Mouse (Mus musculus) stomach, embryonic 14.5 days (tissue): Measurements from ENCODE around the gene D630023F18Rik. TPM values are rescaled to one million over a fixed set of nuclear protein-coding genes. Genes with fewer than 3 reads are reported as not detected.

ENCODE experiments used
- ATAC-seq: fragments of 200-750 bp; cut with Nextera tagmentation; 2 replicates; pipeline ENCODE4 v1.8.0; 2017; ENCODE audit warnings: low read depth, moderate TSS enrichment; ENCODE audit not compliant: insufficient number of reproducible peaks, insufficient read depth, low FRiP score
- H3K27ac ChIP-seq: fragments of 300-500 bp; sonication (generic); 2 replicates; pipeline ENCODE4 v1.5.1; 2014; ENCODE audit warnings: mild to moderate bottlenecking, low read length, moderate library complexity, mixed read lengths
- H3K27me3 ChIP-seq: fragments of 300-500 bp; sonication (generic); 2 replicates; pipeline ENCODE4 v1.6.1; 2014; ENCODE audit warnings: low read length, control low read depth, mixed read lengths; ENCODE audit not compliant: control insufficient read depth, insufficient read depth
- H3K36me3 ChIP-seq: fragments of 300-500 bp; sonication (generic); 2 replicates; pipeline ENCODE4 v1.6.1; 2014; ENCODE audit warnings: mild to moderate bottlenecking, control low read depth, low read length, moderate library complexity, mixed read lengths; ENCODE audit not compliant: control insufficient read depth, insufficient read depth
- H3K4me1 ChIP-seq: fragments of 300-500 bp; sonication (generic); 2 replicates; pipeline ENCODE4 v1.6.1; 2014; ENCODE audit warnings: low read length, control low read depth, mixed read lengths; ENCODE audit not compliant: control insufficient read depth, insufficient read depth
- H3K4me2 ChIP-seq: fragments of 300-500 bp; sonication (generic); replicated peaks from 2 replicates; pipeline ENCODE4 v1.6.1; 2014; ENCODE audit warnings: low read depth, low read length, control low read depth
- H3K4me3 ChIP-seq: fragments of 300-500 bp; sonication (generic); 2 replicates; pipeline ENCODE4 v1.5.1; 2014; ENCODE audit warnings: low read depth, low read length, control low read depth
- H3K9ac ChIP-seq: fragments of 300-500 bp; sonication (generic); replicated peaks from 2 replicates; pipeline ENCODE4 v1.6.1; 2014; ENCODE audit warnings: low read depth, mild to moderate bottlenecking, control low read depth, low read length, moderate library complexity, mixed read lengths
- H3K9me3 ChIP-seq: fragments of 300-500 bp; sonication (generic); 2 replicates; pipeline ENCODE4 v1.6.1; 2016; ENCODE audit warnings: low read depth, low read length, control low read depth; ENCODE audit not compliant: control insufficient read depth
- WGBS: fragments of 180-500 bp; shearing (Covaris S2); extraction: QIAGEN DNeasy Blood & Tissue Kit; methylation state at CpG from one replicate; pipeline ENCODE4 v1.1.7; 2014; 5-methylcytosine and 5-hydroxymethylcytosine counted together
- polyA plus RNA-seq: library from polyadenylated mRNA; unstranded; fragments of >200 nt; fragmentation: Nextera tagmentation; extraction: Ambion mirVana; gene quantifications from 2 replicates; pipeline ENCODE4 v1.2.1, GENCODE M21; 2014

The D630023F18Rik gene
- polyA plus RNA-seq, 1 experiment from 2014 or later: 0.29 TPM

GRCm38 (mm10) chr1:65103273-65103672 is 19.7 kb downstream of the D630023F18Rik start, which contains the start of gene Cryga:
Gene Cryga (minus strand): TSS chr1:65103373.
- no peak within 1 kb of the TSS for H3K9ac ChIP-seq
- H3K27me3 ChIP-seq: no peaks in the 10 kb centered on the region
- no peaks in the 10 kb centered on the region for H3K36me3 ChIP-seq
- ATAC-seq: no peak
- H3K4me3 ChIP-seq: no peak within 1 kb of the TSS
- H3K4me1 ChIP-seq: no peaks in the 10 kb centered on the region
- 90% methylated on average over 11 of the region's 11 CpGs for WGBS
- no peak within 1 kb of the TSS for H3K4me2 ChIP-seq
- H3K27ac ChIP-seq: no peak within 1 kb of the TSS
- no peaks in the 10 kb centered on the region for H3K9me3 ChIP-seq

GRCm38 (mm10) chr1:65096953-65097352 is 26.1 kb downstream of the D630023F18Rik start:
- Histone ChIP-seq H3K9me3 (no peaks in the 10 kb centered on the region), H3K4me1 (no peaks in the 10 kb centered on the region), H3K4me3 (no peak overlapping the region), H3K27me3 (no peaks in the 10 kb centered on the region), H3K36me3 (no peaks in the 10 kb centered on the region), H3K27ac (no peak overlapping the region), H3K9ac (no peak overlapping the region), H3K4me2 (no peak overlapping the region)
- 81% methylated on average over 3 of the region's 3 CpGs for WGBS
- no peak for ATAC-seq

- 85% methylated on average over 3 of the region's 3 CpGs for WGBS
- H3K4me2 ChIP-seq: no peak overlapping the region
- H3K36me3 ChIP-seq: no peaks in the 10 kb centered on the region
- no peaks in the 10 kb centered on the region for H3K27me3 ChIP-seq
- no peaks in the 10 kb centered on the region for H3K9me3 ChIP-seq
- no peak overlapping the region for H3K9ac ChIP-seq
- H3K4me3 ChIP-seq: no peak overlapping the region
- no peak for ATAC-seq
- H3K4me1 ChIP-seq: no peaks in the 10 kb centered on the region
- no peak overlapping the region for H3K27ac ChIP-seq
Measured at GRCm38 (mm10) chr1:65091566-65091965, 31.4 kb downstream of the D630023F18Rik start.

GRCm38 (mm10) chr1:65090370-65090769 is 32.6 kb downstream of the D630023F18Rik start:
- H3K27me3 ChIP-seq: no peaks in the 10 kb centered on the region
- H3K9ac ChIP-seq: no peak overlapping the region
- ATAC-seq: no peak
- H3K9me3 ChIP-seq: no peaks in the 10 kb centered on the region
- H3K4me3 ChIP-seq: no peak overlapping the region
- no peak overlapping the region for H3K27ac ChIP-seq
- WGBS: 60% methylated on average over 2 of the region's 2 CpGs
- H3K36me3 ChIP-seq: no peaks in the 10 kb centered on the region
- H3K4me2 ChIP-seq: no peak overlapping the region
- H3K4me1 ChIP-seq: no peaks in the 10 kb centered on the region

GRCm38 (mm10) chr1:65088567-65089356 is 34.3 kb downstream of the D630023F18Rik start:
- H3K4me1 ChIP-seq: no peaks in the 10 kb centered on the region
- no peak for ATAC-seq
- no peak overlapping the region for H3K9ac ChIP-seq
- no peaks in the 10 kb centered on the region for H3K36me3 ChIP-seq
- no peaks in the 10 kb centered on the region for H3K9me3 ChIP-seq
- H3K4me3 ChIP-seq: no peak overlapping the region
- H3K27ac ChIP-seq: no peak overlapping the region
- 74% methylated on average over 6 of the region's 6 CpGs for WGBS
- H3K27me3 ChIP-seq: no peaks in the 10 kb centered on the region
- no peak overlapping the region for H3K4me2 ChIP-seq

- no peak within 1 kb of the TSS for H3K9ac ChIP-seq
- no peaks in the 10 kb centered on the region for H3K9me3 ChIP-seq
- H3K27ac ChIP-seq: no peak within 1 kb of the TSS
- H3K4me3 ChIP-seq: no peak within 1 kb of the TSS
- H3K36me3 ChIP-seq: no peaks in the 10 kb centered on the region
- H3K27me3 ChIP-seq: no peaks in the 10 kb centered on the region
- ATAC-seq: no peak
- WGBS: 37% methylated on average over 7 of the region's 7 CpGs
- H3K4me2 ChIP-seq: no peak within 1 kb of the TSS
- no peaks in the 10 kb centered on the region for H3K4me1 ChIP-seq
Measured at GRCm38 (mm10) chr1:65082188-65082587, 40.8 kb downstream of the D630023F18Rik start, which contains the start of gene Crygb. Gene Crygb (minus strand): TSS chr1:65082288.

- Histone ChIP-seq H3K9ac (no peak overlapping the region), H3K27me3 (no peaks in the 10 kb centered on the region), H3K9me3 (no peaks in the 10 kb centered on the region), H3K4me2 (no peak overlapping the region), H3K36me3 (no peaks in the 10 kb centered on the region), H3K27ac (no peak overlapping the region), H3K4me3 (no peak overlapping the region), H3K4me1 (no peaks in the 10 kb centered on the region)
- 9% methylated on average over 5 of the region's 5 CpGs for WGBS
- no peak for ATAC-seq
Measured at GRCm38 (mm10) chr1:65075607-65076006, 47.4 kb downstream of the D630023F18Rik start.

- H3K27ac ChIP-seq: no peak within 1 kb of the TSS
- H3K4me1 ChIP-seq: no peaks in the 10 kb centered on the region
- no peaks in the 10 kb centered on the region for H3K36me3 ChIP-seq
- H3K27me3 ChIP-seq: no peaks in the 10 kb centered on the region
- no peak within 1 kb of the TSS for H3K4me3 ChIP-seq
- H3K9ac ChIP-seq: no peak within 1 kb of the TSS
- no peak within 1 kb of the TSS for H3K4me2 ChIP-seq
- ATAC-seq: no peak
- WGBS: 69% methylated on average over 6 of the region's 6 CpGs
- H3K9me3 ChIP-seq: no peaks in the 10 kb centered on the region
Measured at GRCm38 (mm10) chr1:65073589-65073988, 49.4 kb downstream of the D630023F18Rik start, which contains the start of gene Crygc. Gene Crygc (minus strand): TSS chr1:65073689.

GRCm38 (mm10) chr1:65067842-65068241 is 55.2 kb downstream of the D630023F18Rik start:
- Histone ChIP-seq H3K4me2 (no peak overlapping the region), H3K27ac (no peak overlapping the region), H3K4me1 (no peaks in the 10 kb centered on the region), H3K4me3 (no peak overlapping the region), H3K27me3 (no peaks in the 10 kb centered on the region), H3K9me3 (no peaks in the 10 kb centered on the region), H3K9ac (no peak overlapping the region), H3K36me3 (no peaks in the 10 kb centered on the region)
- no peak for ATAC-seq
